Mouse (Mus musculus) MEL (cell line): Measurements from ENCODE around the gene Cux1. TPM values are rescaled to one million over a fixed set of nuclear protein-coding genes. Genes with fewer than 3 reads are reported as not detected.

ENCODE experiments used
- DNase-seq: peaks from one replicate; pipeline ENCODE4 v3.0.0; 2011; ENCODE audit warnings: low read depth, low spot score
- H3K27ac ChIP-seq: 2 replicates; pipeline ENCODE4 v1.5.1; 2012; ENCODE audit warnings: low read depth, mild to moderate bottlenecking, control low read depth, low read length, moderate library complexity; ENCODE audit not compliant: control insufficient read depth
- H3K27me3 ChIP-seq, 2 experiments: fragments of 150-350 bp in 1 of 2; sonication (generic) in 1 of 2; 2 replicates each; pipeline ENCODE4 v1.6.1; 2012; ENCODE audit warnings: low read length in 2 of 2, mild to moderate bottlenecking in 2 of 2, improper control_type of control experiment in 1 of 2, moderate library complexity in 1 of 2; ENCODE audit not compliant: insufficient read depth in 2 of 2, control insufficient read depth in 1 of 2
- H3K36me3 ChIP-seq, 2 experiments: 2 replicates each; pipeline ENCODE4 v1.6.1; 2012 to 2014; ENCODE audit warnings: low read length in 2 of 2, improper control_type of control experiment in 1 of 2, inconsistent platforms in 1 of 2, mild to moderate bottlenecking in 1 of 2; ENCODE audit not compliant: insufficient read depth in 2 of 2, control insufficient read depth in 1 of 2
- H3K4me1 ChIP-seq, 2 experiments: fragments of 150-350 bp in 1 of 2; sonication (generic) in 1 of 2; 2 replicates each; pipeline ENCODE4 v1.6.1; 2012; ENCODE audit warnings: low read length in 2 of 2, improper control_type of control experiment in 1 of 2, mild to moderate bottlenecking in 1 of 2; ENCODE audit not compliant: insufficient read depth in 2 of 2, control insufficient read depth in 1 of 2
- H3K4me3 ChIP-seq, 2 experiments: fragments of 150-350 bp in 1 of 2; sonication (generic) in 1 of 2; 2 replicates each; pipeline ENCODE4 v1.5.1; 2012; ENCODE audit warnings: low read depth in 2 of 2, low read length in 2 of 2, mild to moderate bottlenecking in 2 of 2, moderate library complexity in 2 of 2, control low read depth in 1 of 2, improper control_type of control experiment in 1 of 2; ENCODE audit not compliant: control insufficient read depth in 1 of 2, insufficient read depth in 1 of 2
- H3K79me2 ChIP-seq: 2 replicates; pipeline ENCODE4 v1.6.1; 2012; ENCODE audit warnings: mild to moderate bottlenecking, low read length, moderate library complexity; ENCODE audit not compliant: control insufficient read depth, poor library complexity, insufficient read depth
- H3K9ac ChIP-seq: 2 replicates; pipeline ENCODE4 v1.6.1; 2012; ENCODE audit warnings: low read depth, mild to moderate bottlenecking, control low read depth, low read length, moderate library complexity; ENCODE audit not compliant: control insufficient read depth, poor library complexity, severe bottlenecking
- H3K9me3 ChIP-seq: fragments of 150-350 bp; sonication (generic); replicated peaks from 2 replicates; pipeline ENCODE4 v1.6.1; 2012; ENCODE audit warnings: mild to moderate bottlenecking, low read length, improper control_type of control experiment, moderate library complexity; ENCODE audit not compliant: insufficient read depth
- CHD2 ChIP-seq: IDR thresholded peaks from 2 replicates; pipeline ENCODE4 v1.6.1; 2011; ENCODE audit warnings: low read length, improper control_type of control experiment
- CTCF ChIP-seq, 3 experiments: IDR thresholded peaks in 2 of 3; conservative IDR thresholded peaks in 1 of 3; 2 replicates each; pipeline ENCODE4 v1.5.1; 2011 to 2012; ENCODE audit warnings: low read length in 3 of 3, low read depth in 2 of 3, mild to moderate bottlenecking in 2 of 3, improper control_type of control experiment in 1 of 3, inconsistent platforms in 1 of 3, mixed read lengths in 1 of 3, moderate library complexity in 1 of 3; ENCODE audit not compliant: control insufficient read depth in 1 of 3, insufficient read depth in 1 of 3, poor library complexity in 1 of 3, severe bottlenecking in 1 of 3
- E2F4 ChIP-seq: IDR thresholded peaks from 2 replicates; pipeline ENCODE4 v1.6.1; 2011; ENCODE audit warnings: low read depth, low read length, improper control_type of control experiment, borderline replicate concordance
- ELF1 ChIP-seq: IDR thresholded peaks from 2 replicates; pipeline ENCODE4 v1.6.1; 2014; ENCODE audit warnings: low read depth, mild to moderate bottlenecking, inconsistent platforms, low read length, improper control_type of control experiment, moderate library complexity
- EP300 ChIP-seq, 2 experiments: IDR thresholded peaks; 2 replicates each; pipeline ENCODE4 v1.6.1; 2011; ENCODE audit warnings: improper control_type of control experiment in 2 of 2, low read length in 2 of 2, low read depth in 1 of 2, mild to moderate bottlenecking in 1 of 2
- MAZ ChIP-seq: IDR thresholded peaks from 2 replicates; pipeline ENCODE4 v1.6.1; 2012; ENCODE audit warnings: low read depth, mild to moderate bottlenecking, inconsistent platforms, low read length, improper control_type of control experiment
- MEF2A ChIP-seq: IDR thresholded peaks from 2 replicates; pipeline ENCODE4 v1.6.1; 2014; ENCODE audit warnings: low read depth, mild to moderate bottlenecking, inconsistent platforms, low read length, improper control_type of control experiment; ENCODE audit not compliant: poor library complexity, insufficient replicate concordance, severe bottlenecking; ENCODE audit errors: extremely low read depth
- MYB ChIP-seq: IDR thresholded peaks from 2 replicates; pipeline ENCODE4 v1.6.1; 2011; ENCODE audit warnings: mild to moderate bottlenecking, low read depth, low read length, improper control_type of control experiment
- POLR2A ChIP-seq, 2 experiments: IDR thresholded peaks; 2 replicates each; pipeline ENCODE4 v1.6.1; 2011 to 2012; ENCODE audit warnings: low read length in 2 of 2, mild to moderate bottlenecking in 2 of 2, control low read depth in 1 of 2, improper control_type of control experiment in 1 of 2, low read depth in 1 of 2, moderate library complexity in 1 of 2; ENCODE audit not compliant: control insufficient read depth in 1 of 2, insufficient read depth in 1 of 2, poor library complexity in 1 of 2
- POLR2AphosphoS2 ChIP-seq: IDR thresholded peaks from 2 replicates; pipeline ENCODE4 v1.6.1; 2011; ENCODE audit warnings: low read length, improper control_type of control experiment
- POLR2AphosphoS5 ChIP-seq: IDR thresholded peaks from 2 replicates; pipeline ENCODE4 v1.6.1; 2012; ENCODE audit warnings: low read depth, borderline replicate concordance, mild to moderate bottlenecking, inconsistent platforms, low read length, moderate library complexity, mixed read lengths
- RAD21 ChIP-seq: IDR thresholded peaks from 2 replicates; pipeline ENCODE4 v1.6.1; 2011; ENCODE audit warnings: mild to moderate bottlenecking, low read depth, low read length, improper control_type of control experiment
- RCOR1 ChIP-seq: IDR thresholded peaks from 2 replicates; pipeline ENCODE4 v1.6.1; 2012; ENCODE audit warnings: low read depth, mild to moderate bottlenecking, inconsistent platforms, low read length, improper control_type of control experiment
- SMC3 ChIP-seq: IDR thresholded peaks from 2 replicates; pipeline ENCODE4 v1.6.1; 2011; ENCODE audit warnings: low read depth, low read length, improper control_type of control experiment
- UBTF ChIP-seq: IDR thresholded peaks from 2 replicates; pipeline ENCODE4 v1.6.1; 2012; ENCODE audit warnings: low read depth, mild to moderate bottlenecking, inconsistent platforms, low read length, improper control_type of control experiment, moderate library complexity, borderline replicate concordance; ENCODE audit not compliant: insufficient read depth
- USF1 ChIP-seq: IDR thresholded peaks from 2 replicates; pipeline ENCODE4 v1.6.1; 2014; ENCODE audit warnings: low read depth, mild to moderate bottlenecking, inconsistent platforms, low read length, improper control_type of control experiment, moderate library complexity
- USF2 ChIP-seq, 2 experiments: IDR thresholded peaks; 2 replicates each; pipeline ENCODE4 v1.6.1; 2011 to 2012; ENCODE audit warnings: improper control_type of control experiment in 2 of 2, low read length in 2 of 2, borderline replicate concordance in 1 of 2, inconsistent platforms in 1 of 2, low read depth in 1 of 2, mild to moderate bottlenecking in 1 of 2; ENCODE audit not compliant: insufficient read depth in 1 of 2
- ZKSCAN1 ChIP-seq: IDR thresholded peaks from 2 replicates; pipeline ENCODE4 v1.6.1; 2012; ENCODE audit warnings: low read depth, mild to moderate bottlenecking, inconsistent platforms, low read length, improper control_type of control experiment, moderate library complexity
- ZMIZ1 ChIP-seq: IDR thresholded peaks from 2 replicates; pipeline ENCODE4 v1.6.1; 2012; ENCODE audit warnings: low read depth, mild to moderate bottlenecking, inconsistent platforms, low read length, improper control_type of control experiment, moderate library complexity
- polyA plus RNA-seq, 2 experiments: library from polyadenylated mRNA; stranded (reverse) in 1 of 2; unstranded in 1 of 2; fragments of >175 nt in 1 of 2; fragments of >200 nt in 1 of 2; gene quantifications; 2 replicates each; pipeline versions ENCODE4 v1.2.1 to v1.2.4; 2012; ENCODE audit warnings: low replicate concordance in 2 of 2, low read depth in 1 of 2; ENCODE audit not compliant: insufficient read length in 2 of 2, insufficient read depth in 1 of 2, missing spikeins in 1 of 2
- total RNA-seq: library from RNA; depleted of rRNA; stranded (reverse); fragments of 300-350 nt; gene quantifications from 2 replicates; pipeline ENCODE4 v1.2.3, GENCODE M21; 2012

Gene Cux1
- total and polyA plus RNA-seq, 3 experiments = 71.1 to 104 TPM; not detected in 1

DNA sequence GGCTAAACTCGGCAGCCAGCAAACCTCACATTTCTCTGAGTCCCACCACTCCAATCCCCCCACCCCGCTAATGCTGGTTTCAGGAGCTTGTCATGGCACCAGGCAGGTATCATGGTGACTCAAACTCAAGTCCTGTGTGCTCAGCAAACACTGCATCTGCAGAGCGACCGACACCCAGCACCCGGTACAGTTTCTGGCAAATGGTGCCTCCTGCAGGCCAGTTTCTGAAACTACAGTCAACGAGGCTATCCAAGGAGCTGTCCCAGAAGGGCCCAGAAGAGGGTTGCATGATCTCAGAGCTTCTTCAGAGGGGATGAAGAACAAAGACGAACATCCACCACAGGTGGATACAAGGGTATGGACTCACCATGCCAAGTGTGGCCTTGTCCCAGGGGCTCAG, 316.3 kb downstream of the Cux1 start:
- no peaks in the 10 kb centered on the region for H3K79me2 ChIP-seq
- H3K4me3 ChIP-seq = no peak overlapping the region
- no peaks in the 10 kb centered on the region for H3K9me3 ChIP-seq
- DNase-seq = peak; percentile 46
- no peaks in the 10 kb centered on the region for H3K27me3 ChIP-seq
- no peak overlapping the region for H3K9ac ChIP-seq
- peaks cover 0 to 3% of the 10 kb centered on the region in 2 experiments; a peak in 1 of 4 replicates for H3K36me3 ChIP-seq
- H3K4me1 ChIP-seq = no peaks in the 10 kb centered on the region
- no peak overlapping the region for H3K27ac ChIP-seq
- TF ChIP-seq MYB (no peak), RAD21 (peak; percentile 38), SMC3 (peak; percentile 50), CTCF (IDR thresholded peaks at IDR 0.05 in 2 of 3, conservative IDR thresholded peaks at IDR 0.05 in 1 of 3; ENCODE audit: control insufficient read depth in 1 of 3, insufficient read depth in 1 of 3, low read depth in 2 of 3, low read length in 3 of 3, poor library complexity in 1 of 3, severe bottlenecking in 1 of 3) (peak; percentile 53 to 64 (median 63))

DNA sequence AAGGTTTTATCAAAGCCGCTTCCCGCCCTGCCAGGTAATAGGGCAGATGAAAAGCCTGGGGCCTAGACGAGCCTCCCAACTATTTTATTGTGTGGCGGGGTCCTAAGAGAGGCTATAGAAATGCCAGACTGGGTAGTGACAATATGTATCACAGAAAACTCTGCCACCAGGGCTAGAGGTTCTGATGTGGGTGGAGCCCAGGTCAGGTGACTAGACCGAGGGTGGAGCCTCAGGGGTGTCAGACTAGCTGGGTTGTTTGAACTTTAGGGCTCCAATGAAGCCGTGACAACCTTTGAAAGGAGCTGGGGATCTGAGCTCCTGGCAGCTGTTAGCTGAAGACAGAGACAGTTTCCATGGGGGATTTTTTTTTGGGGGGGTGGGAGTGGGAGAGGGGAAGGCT, 318.8 kb downstream of the Cux1 start:
- H3K4me3 ChIP-seq = no peak overlapping the region
- TF ChIP-seq EP300 (IDR thresholded peaks at IDR 0.05; ENCODE audit: low read depth in 1 of 2, low read length in 2 of 2) (no peak), ZMIZ1 (no peak), USF1 (peak; percentile 51), POLR2AphosphoS5 (no peak)
- DNase-seq = no peak
- H3K36me3 ChIP-seq = no peaks in the 10 kb centered on the region
- H3K79me2 ChIP-seq = no peaks in the 10 kb centered on the region
- no peaks in the 10 kb centered on the region for H3K27me3 ChIP-seq
- H3K9ac ChIP-seq = no peak overlapping the region
- H3K4me1 ChIP-seq = no peaks in the 10 kb centered on the region
- H3K27ac ChIP-seq = no peak overlapping the region
- H3K9me3 ChIP-seq = no peaks in the 10 kb centered on the region

DNA sequence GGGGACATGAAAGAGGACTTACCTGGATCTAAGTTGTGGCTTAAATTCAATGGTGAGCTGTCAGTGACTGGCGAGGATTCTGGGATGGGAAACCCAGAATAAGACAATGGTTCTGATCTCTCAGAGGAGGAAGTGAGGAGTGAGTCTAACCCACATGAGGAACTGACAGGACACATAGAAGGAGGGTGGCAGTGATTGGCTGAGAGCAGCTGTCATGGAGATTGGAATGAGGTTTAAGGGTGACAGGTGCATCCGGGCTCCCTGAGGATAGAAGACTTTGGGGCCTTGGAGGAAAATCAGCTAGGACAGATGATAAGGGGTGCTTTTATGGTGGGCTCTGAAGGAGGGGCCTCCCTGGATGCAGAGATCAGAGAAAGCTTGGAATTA, 320.8 kb downstream of the Cux1 start, which contains the start of gene Sh2b2:
Gene Sh2b2, minus strand, starts transcription at position 105 of the 387 bp plus-strand sequence.
- TF ChIP-seq ELF1 (no peak), ZKSCAN1 (no peak), MYB (no peak), MAZ (no peak), POLR2AphosphoS2 (no peak), E2F4 (no peak), RCOR1 (no peak), POLR2A (IDR thresholded peaks at IDR 0.05; ENCODE audit: control insufficient read depth in 1 of 2, insufficient read depth in 1 of 2, low read depth in 1 of 2, low read length in 2 of 2, poor library complexity in 1 of 2) (no peak), USF1 (no peak), CHD2 (no peak), MEF2A (no peak), SMC3 (no peak), USF2 (IDR thresholded peaks at IDR 0.05; ENCODE audit: borderline replicate concordance in 1 of 2, insufficient read depth in 1 of 2, low read depth in 1 of 2, low read length in 2 of 2) (no peak), EP300 (IDR thresholded peaks at IDR 0.05; ENCODE audit: low read depth in 1 of 2, low read length in 2 of 2) (no peak), UBTF (no peak)
- Histone ChIP-seq H3K36me3 (no peaks in the 10 kb centered on the region), H3K9ac (no peak within 1 kb of the TSS), H3K79me2 (no peaks in the 10 kb centered on the region), H3K27me3 (no peaks in the 10 kb centered on the region), H3K4me3 (no peak within 1 kb of the TSS), H3K9me3 (no peaks in the 10 kb centered on the region), H3K4me1 (no peaks in the 10 kb centered on the region), H3K27ac (no peak within 1 kb of the TSS)
- DNase-seq = no peak
